Mouse (Mus musculus) lung, adult 2 months (tissue): Measurements from ENCODE around the gene Gpr182.

ENCODE experiments used
- CTCF ChIP-seq: fragments of 200-500 bp; IDR thresholded peaks from 2 replicates; pipeline ENCODE4 v1.5.1; 2011; ENCODE audit warnings: mild to moderate bottlenecking, low read length, control low read depth; ENCODE audit not compliant: insufficient read depth
- POLR2A ChIP-seq: fragments of 200-500 bp; IDR thresholded peaks from 2 replicates; pipeline ENCODE4 v1.6.1; 2011; ENCODE audit warnings: low read depth, mild to moderate bottlenecking, control low read depth, low read length, borderline replicate concordance; ENCODE audit errors: extremely low read depth

GRCm38 (mm10) chr10:127750136-127750777 is 1.3 kb downstream of the Gpr182 start:
- TF ChIP-seq POLR2A: no peak
- TF ChIP-seq CTCF: no peak
